Mouse (Mus musculus): Measurements from ENCODE around the gene Sesn3.

GRCm38 (mm10) chr9:14349380-14349779 is 74.5 kb downstream of the Sesn3 start:
- TF ChIP-seq POLR2A (IDR thresholded peaks at IDR 0.05; ENCODE audit: control insufficient read depth in 1 of 2, insufficient read depth in 1 of 2, low read depth in 1 of 2, low read length in 2 of 2, poor library complexity in 1 of 2) (no peak), CHD1 (IDR thresholded peaks at IDR 0.05; ENCODE audit: low read depth, low read length) (no peak), GATA1 (IDR thresholded peaks at IDR 0.05; ENCODE audit: low read depth, low read length) (no peak), CTCF (IDR thresholded peaks at IDR 0.05 in 2 of 3, conservative IDR thresholded peaks at IDR 0.05 in 1 of 3; ENCODE audit: control insufficient read depth in 1 of 3, insufficient read depth in 1 of 3, low read depth in 2 of 3, low read length in 3 of 3, poor library complexity in 1 of 3, severe bottlenecking in 1 of 3) (no peak), GABPA (IDR thresholded peaks at IDR 0.05; ENCODE audit: low read depth, low read length) (no peak), EP300 (IDR thresholded peaks at IDR 0.05; ENCODE audit: low read depth in 1 of 2, low read length in 2 of 2) (no peak), POLR2AphosphoS2 (IDR thresholded peaks at IDR 0.05; ENCODE audit: low read length) (no peak), ZKSCAN1 (IDR thresholded peaks at IDR 0.05; ENCODE audit: low read depth, low read length) (no peak), JUND (IDR thresholded peaks at IDR 0.05; ENCODE audit: low read depth, low read length) (no peak), CHD2 (IDR thresholded peaks at IDR 0.05; ENCODE audit: low read length) (no peak), TCF12 (IDR thresholded peaks at IDR 0.05; ENCODE audit: low read depth, low read length) (no peak), USF1 (IDR thresholded peaks at IDR 0.05; ENCODE audit: low read depth, low read length) (no peak)

All from MEL (cell line).